Mouse (Mus musculus): ENCODE measurements at regions not wholly inside any gene's neighbourhood (a gene's known extent, or its start where the extent isn't known, plus 50 kb on each side); places are given as distances from the start of the nearest gene placed in this dataset.
"Not testable (repeated sequence)": the region's sequence is repeated elsewhere in the genome, so short reads cannot be mapped to it uniquely, and the experiment has no call there.

DNA sequence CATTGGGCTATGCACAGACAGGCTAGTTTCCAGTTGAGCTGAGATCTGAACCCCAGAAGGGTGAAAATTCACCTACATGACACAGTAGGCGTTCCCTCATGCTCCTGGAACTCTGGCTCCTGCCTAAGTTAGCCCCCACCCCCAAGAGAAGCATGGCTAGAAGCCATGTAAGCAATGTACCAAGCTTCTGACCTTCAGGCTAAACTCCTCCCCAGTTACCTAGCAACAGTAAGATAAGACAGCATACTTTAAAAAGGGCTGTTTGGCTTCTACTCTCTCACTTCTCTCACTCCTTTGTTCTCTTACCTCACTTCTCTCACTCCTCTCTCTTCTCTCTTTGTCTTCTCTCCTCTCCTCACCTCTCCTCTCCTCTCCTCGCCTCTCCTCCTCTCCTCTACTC, 629.7 kb upstream of the Prmt6 start:
- DNase-seq (ENCODE audit: low read depth, low spot score) = not testable (repeated sequence)

DNA sequence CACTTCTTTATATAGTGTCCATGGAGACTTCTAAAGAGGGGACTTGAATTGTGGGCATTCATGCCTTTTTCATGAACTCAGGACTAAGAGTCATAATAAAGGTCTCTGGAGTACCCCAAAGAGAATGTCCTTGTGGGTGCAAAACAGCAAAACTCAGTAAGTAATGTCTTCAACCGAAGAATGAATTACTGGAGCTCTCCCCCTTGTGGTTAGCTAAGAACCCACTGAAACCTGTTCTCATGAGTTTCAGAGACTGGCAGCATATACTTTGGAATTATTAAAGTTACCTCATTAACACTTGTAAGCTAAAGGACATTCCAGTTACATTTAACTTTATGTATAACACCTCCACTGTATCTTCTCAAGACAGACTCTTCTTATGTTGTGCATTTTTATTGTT, 615.2 kb upstream of the Prmt6 start:
- no peak for DNase-seq (ENCODE audit: low read depth, low spot score)

DNA sequence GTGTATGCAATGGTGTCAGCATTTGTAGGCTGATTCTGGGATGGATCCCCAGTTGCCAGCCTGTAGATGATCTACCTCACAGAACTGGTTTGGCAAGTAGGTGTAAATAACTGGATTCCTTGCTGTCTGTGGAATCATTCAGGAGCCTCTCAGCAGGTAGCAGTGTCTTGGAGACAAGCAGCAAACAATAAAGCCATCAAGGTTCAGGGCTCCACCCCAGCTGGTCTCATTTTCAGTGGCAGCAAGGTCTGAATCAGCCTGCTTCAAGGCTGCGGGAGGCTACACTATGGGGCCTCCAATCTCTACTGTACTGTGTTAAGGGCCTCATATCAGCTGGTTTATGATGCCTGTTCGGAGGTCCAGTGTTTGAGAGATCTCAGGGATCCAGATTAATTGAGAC, 596.4 kb upstream of the Prmt6 start:
- no peak for DNase-seq (ENCODE audit: low read depth, low spot score)

DNA sequence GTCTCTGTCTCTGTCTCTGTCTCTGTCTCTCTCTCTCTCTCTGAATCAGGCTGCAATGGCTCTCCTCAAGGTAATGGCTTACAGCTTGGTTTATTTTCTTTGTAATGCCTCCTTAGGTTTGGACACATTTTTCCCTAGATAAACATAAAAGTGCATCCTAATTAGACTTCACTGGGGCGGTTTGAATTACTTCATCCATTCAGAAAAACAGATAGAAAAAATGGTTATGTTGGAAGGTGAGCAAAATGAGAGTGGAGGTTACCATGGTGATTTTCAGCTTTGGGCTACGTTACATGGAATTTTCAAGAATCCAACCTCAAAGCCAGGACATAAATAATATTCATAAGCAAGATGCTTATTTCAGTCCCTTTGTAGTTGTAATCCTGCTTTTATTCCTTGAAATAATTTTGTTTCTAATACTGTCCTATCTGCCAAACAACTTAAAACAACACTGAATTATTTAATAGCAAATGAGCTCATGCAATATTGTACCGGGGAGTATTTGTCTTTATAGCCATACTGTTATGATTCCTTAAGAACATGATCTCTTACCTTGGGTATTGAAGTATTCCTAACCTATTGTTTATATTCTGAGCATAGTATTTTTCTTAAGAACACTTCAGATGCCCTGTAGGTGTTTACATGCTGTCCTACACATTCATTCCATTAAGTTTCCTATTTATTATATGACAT, 570.1 kb upstream of the Prmt6 start:
- DNase-seq (ENCODE audit: low read depth, low spot score) = peak; percentile 1

DNA sequence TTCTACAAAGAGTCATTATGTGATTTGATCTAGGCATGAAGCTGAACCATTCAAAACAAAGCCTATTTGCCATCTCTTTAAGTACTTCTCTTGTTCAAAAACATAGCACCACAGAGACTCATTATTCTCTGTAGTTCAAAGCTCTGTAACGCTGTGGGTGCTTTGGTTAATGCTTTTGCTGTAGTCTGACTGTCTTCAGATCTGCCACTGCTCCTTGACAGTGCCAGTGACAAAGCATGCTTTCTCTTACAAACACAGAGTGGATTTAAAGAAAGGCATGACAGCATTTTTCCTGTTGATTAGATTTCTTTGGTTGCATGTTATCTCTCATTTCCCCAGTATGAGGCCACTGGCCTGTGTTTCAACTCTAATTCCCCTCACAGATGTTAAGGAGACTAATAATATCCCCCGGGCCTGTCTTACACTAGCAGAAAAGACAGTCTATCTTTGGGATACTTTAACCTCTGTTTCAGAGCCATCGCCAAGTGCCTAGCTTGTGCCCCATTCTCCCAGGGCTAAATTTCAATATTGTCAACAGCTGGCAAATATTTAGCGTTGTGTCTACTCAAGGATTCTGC, 538.3 kb upstream of the Prmt6 start:
- no peak for DNase-seq (ENCODE audit: low read depth, low spot score)

DNA sequence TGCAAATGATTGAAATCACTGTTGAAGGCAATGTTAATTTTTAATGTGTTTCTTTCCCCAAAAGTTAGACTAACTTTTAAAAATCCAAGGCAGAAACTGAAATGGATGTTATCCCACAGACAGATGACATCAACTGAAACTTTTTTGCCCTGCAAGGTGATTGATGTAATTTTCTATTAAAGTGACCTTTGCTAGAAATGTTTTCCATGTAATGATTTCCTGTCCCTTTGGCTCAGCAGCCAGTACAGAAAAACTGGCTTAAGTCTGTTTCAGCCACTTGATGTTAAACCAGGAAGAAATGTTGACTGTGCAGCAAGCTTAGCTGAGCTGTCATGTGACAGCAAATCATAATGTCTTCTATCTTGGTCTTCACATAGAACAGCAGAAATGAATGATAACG, 504.5 kb upstream of the Prmt6 start:
- no peak for DNase-seq (ENCODE audit: low read depth, low spot score)

DNA sequence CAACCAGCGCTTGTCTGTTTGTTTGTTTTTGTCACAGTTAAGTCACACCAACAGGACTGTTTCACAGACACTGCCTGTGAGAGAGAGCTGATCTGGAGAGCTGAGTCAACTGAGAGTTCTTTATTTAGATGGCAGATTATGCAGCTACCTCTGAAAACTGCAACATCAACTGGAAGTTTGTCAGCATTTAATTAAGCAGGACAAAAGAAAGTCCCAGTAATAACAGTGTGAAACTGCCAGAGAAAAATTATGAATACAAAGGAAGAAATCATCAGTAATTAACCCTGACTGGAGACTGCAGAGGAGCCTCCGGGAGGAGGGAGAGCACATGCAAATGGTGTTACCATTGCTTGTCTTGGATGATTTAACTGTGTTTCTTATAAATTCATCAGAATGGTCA, 495.5 kb upstream of the Prmt6 start:
- peak; percentile 8 for DNase-seq (ENCODE audit: low read depth, low spot score)

DNA sequence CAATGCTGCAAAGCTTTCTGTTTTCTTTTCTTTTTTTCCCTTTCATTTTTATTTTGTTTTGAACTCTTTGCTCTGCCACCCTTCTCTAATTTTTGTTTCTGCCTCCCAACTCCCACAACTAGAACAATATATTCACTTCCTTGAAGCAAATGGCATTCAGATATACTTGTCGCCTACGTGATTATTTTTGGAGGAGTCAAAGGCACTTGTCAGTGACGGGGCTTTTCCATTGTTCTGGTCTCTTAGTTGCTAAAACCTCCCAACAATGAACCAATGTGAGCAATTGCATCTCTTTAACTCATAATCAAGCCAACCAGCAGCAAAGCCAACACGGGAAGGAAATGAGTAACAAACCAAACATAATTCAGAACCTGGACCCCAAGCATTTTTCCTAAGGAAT, 449.3 kb upstream of the Prmt6 start:
- DNase-seq (ENCODE audit: low read depth, low spot score) = no peak

DNA sequence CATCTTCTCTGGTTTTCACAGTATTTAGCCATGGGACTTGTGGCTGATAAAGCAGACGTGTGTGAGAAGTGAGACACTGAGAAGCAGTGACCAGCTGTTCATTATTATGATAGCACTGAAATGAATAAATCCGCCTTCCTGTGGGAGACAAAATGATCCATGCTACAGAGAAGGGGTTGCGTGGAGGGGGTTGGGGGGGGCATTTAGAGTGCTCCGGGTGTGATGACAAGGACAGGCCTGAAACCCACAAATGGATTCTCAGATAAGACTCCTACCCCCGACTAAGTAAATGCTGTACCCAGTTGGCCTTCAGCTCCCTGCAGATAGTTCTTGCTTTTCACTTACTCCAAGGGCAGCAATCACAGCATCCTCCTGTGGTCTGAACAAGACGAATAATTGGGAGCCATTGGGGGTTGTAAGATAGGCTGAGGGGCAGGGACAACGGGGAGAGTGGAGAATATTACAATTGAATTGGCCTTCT, 416.8 kb upstream of the Prmt6 start:
- DNase-seq (ENCODE audit: low read depth, low spot score) = no peak

DNA sequence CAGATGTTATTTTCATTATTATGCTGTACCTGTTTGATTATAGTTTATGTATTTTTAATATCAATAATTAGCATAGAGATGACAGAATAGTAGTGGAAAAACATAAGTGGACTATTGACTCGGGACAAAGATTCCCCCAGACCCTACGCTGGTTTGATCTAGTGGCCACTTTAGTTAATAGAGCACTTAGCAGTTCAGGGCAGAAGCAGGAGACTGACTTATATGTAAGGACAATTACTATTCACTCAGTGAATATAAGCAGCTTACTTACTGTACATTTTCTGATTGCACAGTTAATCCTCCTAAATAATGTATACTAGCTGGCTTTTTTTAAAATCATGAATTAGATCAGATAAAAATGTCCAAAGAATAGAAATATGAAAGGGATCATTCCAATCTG, 416.2 kb upstream of the Prmt6 start:
- no peak for DNase-seq (ENCODE audit: low read depth, low spot score)

DNA sequence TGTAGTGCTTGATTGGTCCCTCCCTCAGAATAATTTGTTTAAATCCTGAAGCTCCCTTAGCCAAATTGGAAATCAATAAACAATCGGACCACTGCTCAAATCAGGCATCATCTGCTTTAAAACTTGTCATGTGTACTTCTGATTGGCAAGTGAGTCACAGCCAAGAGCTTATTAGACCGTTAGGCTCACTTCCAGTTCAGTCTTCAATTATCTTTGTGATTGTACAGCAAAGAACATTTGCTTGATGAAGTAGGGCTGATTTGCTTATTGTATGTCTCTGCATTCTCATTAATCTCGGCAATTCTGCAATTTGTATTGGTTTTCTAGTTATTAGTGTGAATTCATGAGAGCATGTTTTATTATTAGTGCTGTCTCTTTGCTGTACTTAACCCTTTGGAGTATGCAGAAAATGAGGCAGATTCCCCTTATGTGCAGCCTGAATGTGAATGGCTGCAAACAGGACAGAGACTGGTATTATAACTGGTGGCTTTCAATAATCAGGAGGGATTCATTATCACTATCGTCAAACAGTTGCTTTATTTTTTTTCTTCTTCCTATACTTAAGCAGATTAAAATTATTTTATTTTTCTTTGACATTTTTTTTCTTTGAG, 406.8 kb upstream of the Prmt6 start:
- peak; percentile 16 for DNase-seq (ENCODE audit: low read depth, low spot score)

DNA sequence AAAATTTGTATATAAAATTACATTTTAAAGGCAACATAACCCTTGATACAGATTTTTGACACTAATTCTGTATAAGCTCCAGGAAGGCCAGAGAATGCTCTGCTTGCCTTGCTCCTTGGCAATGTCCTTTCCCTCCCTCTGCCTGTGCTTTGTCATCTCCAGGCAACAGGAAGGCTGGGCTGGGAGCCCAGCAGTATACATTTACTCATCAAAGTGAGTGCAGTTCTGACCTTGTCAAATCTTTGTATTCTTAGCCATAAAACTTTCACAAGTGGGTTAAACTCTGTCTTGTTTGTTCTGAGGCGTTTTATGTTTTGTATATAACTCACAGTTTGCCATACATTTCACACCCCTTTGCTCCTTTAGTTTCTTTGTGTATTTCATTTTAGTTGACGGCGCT, 375.5 kb upstream of the Prmt6 start:
- no peak for DNase-seq (ENCODE audit: low read depth, low spot score)

DNA sequence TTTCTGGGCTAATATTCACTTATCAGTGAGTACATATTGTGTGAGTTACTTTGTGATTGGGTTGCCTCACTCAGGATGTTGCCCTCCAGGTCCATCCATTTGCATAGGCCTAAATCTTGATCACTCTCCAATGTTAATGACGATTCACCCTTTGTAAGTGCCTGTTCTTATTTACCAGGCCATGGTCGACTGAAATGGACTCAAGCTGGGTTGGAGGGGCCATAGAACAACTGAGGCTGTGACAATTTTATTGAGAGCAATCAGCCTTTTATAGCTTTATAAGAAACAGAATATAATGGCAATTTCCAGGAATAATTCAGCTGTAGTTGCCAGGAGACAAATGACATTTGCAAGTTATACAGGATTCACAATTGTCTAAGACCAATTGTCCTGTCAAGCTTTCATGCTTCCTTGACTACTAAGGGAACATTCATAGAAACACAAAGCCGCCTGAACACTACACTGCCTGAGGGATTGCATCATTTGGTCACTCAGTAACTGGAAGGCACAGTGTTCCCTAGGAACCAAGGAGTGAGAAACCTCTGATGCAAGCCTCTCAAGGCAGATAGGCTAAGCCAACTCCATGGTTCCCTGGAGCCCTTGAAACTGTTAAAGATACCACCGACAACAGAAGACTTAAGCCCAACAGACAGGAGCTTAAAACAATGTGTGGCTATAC, 348.5 kb upstream of the Prmt6 start:
- no peak for DNase-seq (ENCODE audit: low read depth, low spot score)

DNA sequence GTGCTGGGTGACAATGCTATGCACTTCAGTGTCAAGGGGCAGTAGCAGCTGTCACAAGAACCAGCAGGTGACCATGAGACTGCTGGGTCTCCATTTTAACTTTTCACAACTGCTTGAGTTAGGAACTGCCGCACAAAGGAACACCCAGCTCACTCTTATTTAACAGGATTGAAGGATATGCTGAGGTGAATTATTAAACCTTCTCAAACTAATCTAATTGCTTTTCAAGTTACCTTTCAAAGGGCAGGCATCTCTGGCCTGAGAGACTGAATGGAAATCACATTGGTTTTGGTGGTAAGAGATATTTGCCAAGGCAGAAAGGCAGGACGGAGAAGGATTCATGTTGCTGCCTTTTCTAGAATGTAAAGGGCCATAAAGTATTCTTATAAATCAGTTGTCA, 332.0 kb upstream of the Prmt6 start:
- DNase-seq (ENCODE audit: low read depth, low spot score) = no peak

DNA sequence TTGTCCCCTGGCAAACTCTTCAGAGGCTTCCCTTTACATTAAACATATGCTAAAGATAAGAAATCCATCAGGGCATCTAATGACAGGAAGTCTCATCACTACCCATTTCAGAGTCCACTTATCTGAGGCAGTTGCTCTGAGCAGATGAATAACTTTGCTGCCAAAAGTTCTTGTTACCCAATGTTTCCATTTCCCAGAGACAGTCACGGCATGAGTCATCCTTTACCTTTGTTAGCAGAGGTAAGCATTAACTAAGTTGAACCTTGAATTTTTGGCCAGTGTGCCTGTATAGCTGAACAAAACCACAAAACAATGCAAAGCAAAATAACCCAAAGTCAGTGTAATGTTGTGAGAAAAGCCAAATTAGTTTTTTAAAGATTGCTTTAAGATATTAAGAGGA, 328.5 kb upstream of the Prmt6 start:
- no peak for DNase-seq (ENCODE audit: low read depth, low spot score)

DNA sequence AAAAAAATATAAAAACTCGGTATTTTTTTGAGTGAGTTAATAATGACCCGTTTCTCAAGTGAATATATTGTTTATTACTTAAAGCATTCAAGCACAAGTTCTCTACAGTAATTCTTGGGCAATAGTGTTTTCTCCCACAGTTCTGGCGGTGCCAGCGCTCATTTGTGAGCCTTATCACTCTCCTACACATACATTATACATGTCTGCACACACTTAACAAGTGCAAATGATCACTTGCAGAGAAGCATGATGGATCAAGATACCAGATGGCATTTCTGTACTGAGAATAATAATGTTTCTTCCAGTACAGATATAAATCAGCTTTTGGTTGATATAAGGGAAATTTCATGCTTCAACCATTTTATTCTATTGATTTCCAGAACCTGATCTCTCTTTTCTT, 316.4 kb upstream of the Prmt6 start:
- DNase-seq (ENCODE audit: low read depth, low spot score) = no peak

DNA sequence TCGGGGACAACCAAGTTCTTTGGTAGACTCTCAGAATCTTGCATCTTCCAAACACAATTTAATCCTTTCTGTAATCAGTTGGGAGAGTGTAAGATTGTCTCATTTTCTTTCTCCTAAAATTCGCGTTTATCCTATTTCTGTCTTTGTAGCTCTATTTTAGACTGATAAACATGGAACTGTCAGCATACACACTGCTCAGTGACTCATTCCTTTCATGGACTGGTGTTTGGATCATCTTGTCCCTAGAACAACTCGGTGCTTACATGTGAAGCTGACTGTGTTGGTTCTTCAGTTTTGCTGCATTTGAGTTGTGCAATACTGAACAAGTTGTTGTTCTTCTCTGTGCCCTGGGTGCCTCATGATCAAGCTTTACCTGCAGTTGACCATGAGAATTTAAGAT, 296.5 kb upstream of the Prmt6 start:
- DNase-seq (ENCODE audit: low read depth, low spot score) = no peak

DNA sequence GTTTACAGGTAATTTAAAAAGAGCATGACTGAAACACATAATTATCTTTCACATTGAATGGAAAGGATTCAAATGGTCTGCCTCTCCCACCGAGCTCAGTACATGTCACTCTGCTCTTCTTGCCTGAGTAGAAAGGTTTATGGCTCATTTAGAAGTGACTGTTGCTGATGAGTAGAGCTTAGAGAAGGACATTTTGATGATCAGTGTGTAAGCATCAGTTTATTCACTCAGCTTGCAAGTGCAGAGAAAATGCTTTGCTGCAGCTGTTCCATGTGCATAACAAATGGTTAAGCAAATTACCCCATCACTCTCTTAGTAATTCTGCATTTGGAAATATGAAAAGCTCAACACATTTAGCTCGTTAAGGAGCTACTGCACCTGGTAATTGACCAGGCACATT, 287.5 kb upstream of the Prmt6 start:
- DNase-seq (ENCODE audit: low read depth, low spot score) = peak; percentile 8
